Mouse (Mus musculus) intestine, postnatal 0 days (tissue): ENCODE measurements around the gene Slc17a7. TPM values are rescaled to one million over a fixed set of nuclear protein-coding genes. Genes with fewer than 3 reads are reported as not detected.

Experiments
- ATAC-seq: fragments of 200-750 bp; cut with Nextera tagmentation; 2 replicates; pipeline ENCODE4 v1.8.0; 2017; ENCODE audit warnings: mild to moderate bottlenecking, moderate TSS enrichment, moderate library complexity
- H3K27ac ChIP-seq: fragments of 300-500 bp; sonication (generic); 2 replicates; pipeline ENCODE4 v1.5.1; 2014; ENCODE audit warnings: mild to moderate bottlenecking, low read depth, low read length, moderate library complexity
- H3K27me3 ChIP-seq: fragments of 300-500 bp; sonication (generic); replicated peaks from 2 replicates; pipeline ENCODE4 v1.6.1; 2014; ENCODE audit warnings: low read length, mixed read lengths; ENCODE audit not compliant: control insufficient read depth, insufficient read depth
- H3K36me3 ChIP-seq: fragments of 300-500 bp; sonication (generic); 2 replicates; pipeline ENCODE4 v1.6.1; 2014; ENCODE audit warnings: mild to moderate bottlenecking, moderate library complexity; ENCODE audit not compliant: control insufficient read depth, insufficient read depth
- H3K4me1 ChIP-seq: fragments of 300-500 bp; sonication (generic); replicated peaks from 2 replicates; pipeline ENCODE4 v1.6.1; 2014; ENCODE audit warnings: antibody characterized with exemption, low read length, mixed read lengths; ENCODE audit not compliant: control insufficient read depth, insufficient read depth
- H3K4me2 ChIP-seq: fragments of 300-500 bp; sonication (generic); replicated peaks from 2 replicates; pipeline ENCODE4 v1.6.1; 2014; ENCODE audit warnings: low read depth, mild to moderate bottlenecking, moderate library complexity
- H3K4me3 ChIP-seq: fragments of 300-500 bp; sonication (generic); 2 replicates; pipeline ENCODE4 v1.5.1; 2014; ENCODE audit warnings: low read depth, low read length
- H3K9ac ChIP-seq: fragments of 300-500 bp; sonication (generic); 2 replicates; pipeline ENCODE4 v1.6.1; 2014; ENCODE audit warnings: mild to moderate bottlenecking, low read depth, low read length
- H3K9me3 ChIP-seq: fragments of 300-500 bp; sonication (generic); 2 replicates; pipeline ENCODE4 v1.6.1; 2016; ENCODE audit warnings: mixed run types; ENCODE audit not compliant: control insufficient read depth
- CTCF ChIP-seq: sonication (generic); IDR thresholded peaks from 2 replicates; pipeline ENCODE4 v1.5.1; 2016; ENCODE audit warnings: low read depth, mild to moderate bottlenecking, control low read depth, antibody characterized with exemption, moderate library complexity
- WGBS: fragments of 180-500 bp; shearing (Covaris S2); extraction: QIAGEN DNeasy Blood & Tissue Kit; methylation state at CpG from one replicate; pipeline ENCODE4 v1.1.7; 2014; 5-methylcytosine and 5-hydroxymethylcytosine counted together
- polyA plus RNA-seq: library from polyadenylated mRNA; unstranded; fragments of >200 nt; fragmentation: Nextera tagmentation; extraction: Ambion mirVana; gene quantifications from 2 replicates; pipeline ENCODE4 v1.2.1, GENCODE M21; 2015

The Slc17a7 gene
- polyA plus RNA-seq, 1 experiment from 2014 or later, result not detected

- Histone ChIP-seq H3K27me3 (no peaks in the 10 kb centered on the region), H3K9me3 (no peaks in the 10 kb centered on the region), H3K9ac (no peak overlapping the region), H3K4me1 (no peaks in the 10 kb centered on the region), H3K36me3 (peaks cover 14% of the 10 kb centered on the region), H3K27ac (no peak overlapping the region), H3K4me3 (no peak overlapping the region), H3K4me2 (no peak overlapping the region)
- WGBS, result 62% methylated on average over 12 of the region's 12 CpGs
- TF ChIP-seq CTCF, result no peak
- ATAC-seq, result no peak
Measured at GRCm38 (mm10) chr7:45137171-45138006, 26.4 kb upstream of the Slc17a7 start.

GRCm38 (mm10) chr7:45138403-45138802, 25.3 kb upstream of the Slc17a7 start:
- H3K27me3 ChIP-seq, result no peaks in the 10 kb centered on the region
- no peak overlapping the region for H3K4me3 ChIP-seq
- H3K27ac ChIP-seq, result no peak overlapping the region
- H3K36me3 ChIP-seq, result peaks cover 24% of the 10 kb centered on the region
- no peak for TF ChIP-seq CTCF
- WGBS, result 79% methylated on average over 1 of the region's 1 CpGs
- no peak for ATAC-seq
- no peaks in the 10 kb centered on the region for H3K4me1 ChIP-seq
- no peaks in the 10 kb centered on the region for H3K9me3 ChIP-seq
- H3K9ac ChIP-seq, result no peak overlapping the region
- H3K4me2 ChIP-seq, result no peak overlapping the region

- H3K27me3 ChIP-seq, result no peaks in the 10 kb centered on the region
- no peak overlapping the region for H3K9ac ChIP-seq
- WGBS, result 73% methylated on average over 8 of the region's 8 CpGs
- H3K27ac ChIP-seq, result no peak overlapping the region
- H3K36me3 ChIP-seq, result peaks cover 40% of the 10 kb centered on the region
- H3K9me3 ChIP-seq, result no peaks in the 10 kb centered on the region
- H3K4me3 ChIP-seq, result no peak overlapping the region
- no peak for ATAC-seq
- H3K4me2 ChIP-seq, result no peak overlapping the region
- TF ChIP-seq CTCF, result no peak
- no peaks in the 10 kb centered on the region for H3K4me1 ChIP-seq
Measured at GRCm38 (mm10) chr7:45139904-45140723, 23.6 kb upstream of the Slc17a7 start.

GRCm38 (mm10) chr7:45141319-45141718, 22.4 kb upstream of the Slc17a7 start:
- no peak overlapping the region for H3K9ac ChIP-seq

GRCm38 (mm10) chr7:45141914-45142313, 21.8 kb upstream of the Slc17a7 start:
- H3K4me3 ChIP-seq, result no peak overlapping the region
- H3K4me2 ChIP-seq, result no peak overlapping the region
- H3K9ac ChIP-seq, result no peak overlapping the region
- ATAC-seq, result no peak
- H3K36me3 ChIP-seq, result peaks cover 57% of the 10 kb centered on the region
- WGBS, result 85% methylated on average over 5 of the region's 5 CpGs
- H3K9me3 ChIP-seq, result no peaks in the 10 kb centered on the region
- no peaks in the 10 kb centered on the region for H3K4me1 ChIP-seq
- H3K27me3 ChIP-seq, result no peaks in the 10 kb centered on the region
- no peak overlapping the region for H3K27ac ChIP-seq
- no peak for TF ChIP-seq CTCF

More at GRCm38 (mm10) chr7:45141319-45141718, 22.4 kb upstream of the Slc17a7 start:
- TF ChIP-seq CTCF, result no peak
- H3K27me3 ChIP-seq, result no peaks in the 10 kb centered on the region
- no peak for ATAC-seq
- WGBS, result 87% methylated on average over 3 of the region's 3 CpGs
- H3K36me3 ChIP-seq, result peaks cover 52% of the 10 kb centered on the region
- H3K9me3 ChIP-seq, result no peaks in the 10 kb centered on the region
- H3K4me3 ChIP-seq, result no peak overlapping the region
- no peak overlapping the region for H3K4me2 ChIP-seq
- H3K27ac ChIP-seq, result no peak overlapping the region
- no peaks in the 10 kb centered on the region for H3K4me1 ChIP-seq
